Mouse (Mus musculus) kidney, embryonic 14.5 days (tissue): ENCODE data around the gene Gpc6. TPM values are rescaled to one million over a fixed set of nuclear protein-coding genes. Genes with fewer than 3 reads are reported as not detected.

Source experiments
- ATAC-seq: fragments of 200-750 bp; cut with Nextera tagmentation; 2 replicates; pipeline ENCODE4 v1.8.0; 2017; ENCODE audit warnings: moderate number of reproducible peaks, mild to moderate bottlenecking, moderate TSS enrichment, moderate library complexity; ENCODE audit not compliant: low FRiP score, low TSS enrichment
- H3K27ac ChIP-seq: fragments of 300-500 bp; sonication (generic); 2 replicates; pipeline ENCODE4 v1.5.1; 2014; ENCODE audit warnings: low read depth, mild to moderate bottlenecking, low read length, moderate library complexity, mixed read lengths
- H3K27me3 ChIP-seq: fragments of 300-500 bp; sonication (generic); 2 replicates; pipeline ENCODE4 v1.6.1; 2014; ENCODE audit warnings: mild to moderate bottlenecking, low read length; ENCODE audit not compliant: control insufficient read depth, insufficient read depth
- H3K36me3 ChIP-seq: fragments of 300-500 bp; sonication (generic); 2 replicates; pipeline ENCODE4 v1.6.1; 2014; ENCODE audit warnings: low read length, mixed read lengths; ENCODE audit not compliant: control insufficient read depth, insufficient read depth
- H3K4me1 ChIP-seq: fragments of 300-500 bp; sonication (generic); 2 replicates; pipeline ENCODE4 v1.6.1; 2014; ENCODE audit warnings: low read length, mixed read lengths; ENCODE audit not compliant: control insufficient read depth, insufficient read depth
- H3K4me2 ChIP-seq: fragments of 300-500 bp; sonication (generic); replicated peaks from 2 replicates; pipeline ENCODE4 v1.6.1; 2014; ENCODE audit warnings: low read depth, mild to moderate bottlenecking, low read length
- H3K4me3 ChIP-seq: fragments of 300-500 bp; sonication (generic); 2 replicates; pipeline ENCODE4 v1.5.1; 2014; ENCODE audit warnings: mild to moderate bottlenecking, low read length
- H3K9ac ChIP-seq: fragments of 300-500 bp; sonication (generic); 2 replicates; pipeline ENCODE4 v1.6.1; 2014; ENCODE audit warnings: low read depth, mild to moderate bottlenecking, low read length, moderate library complexity
- H3K9me3 ChIP-seq: fragments of 300-500 bp; sonication (generic); 2 replicates; pipeline ENCODE4 v1.6.1; 2016; ENCODE audit warnings: low read length; ENCODE audit not compliant: control insufficient read depth
- WGBS: fragments of 180-500 bp; shearing (Covaris S2); extraction: QIAGEN DNeasy Blood & Tissue Kit; methylation state at CpG from one replicate; pipeline ENCODE4 v1.1.7; 2014; 5-methylcytosine and 5-hydroxymethylcytosine counted together
- polyA plus RNA-seq: library from polyadenylated mRNA; unstranded; fragments of >200 nt; fragmentation: Nextera tagmentation; extraction: Ambion mirVana; gene quantifications from 2 replicates; pipeline ENCODE4 v1.2.1, GENCODE M21; 2014

The Gpc6 gene
- polyA plus RNA-seq, 1 experiment from 2014 or later: 71.8 TPM

- H3K9ac ChIP-seq: no peak overlapping the region
- 55% methylated on average over 4 of the region's 4 CpGs for WGBS
- no peak overlapping the region for H3K27ac ChIP-seq
These were observed 451.8 kb downstream of the Gpc6 start for GRCm38 (mm10) chr14:117376822-117377376.

GRCm38 (mm10) chr14:117379979-117380378 is 454.9 kb downstream of the Gpc6 start:
- Histone ChIP-seq H3K27ac (peak overlapping the region; percentile 53; the same call in 1 of the 2 replicates), H3K4me2 (no peak overlapping the region), H3K4me3 (no peak overlapping the region), H3K9me3 (no peaks in the 10 kb centered on the region), H3K36me3 (no peaks in the 10 kb centered on the region), H3K27me3 (no peaks in the 10 kb centered on the region), H3K9ac (no peak overlapping the region), H3K4me1 (peaks cover 16% of the 10 kb centered on the region)
- ATAC-seq: peak; percentile 85
- WGBS: 14% methylated on average over 6 of the region's 6 CpGs

More at GRCm38 (mm10) chr14:117376822-117377376, 451.8 kb downstream of the Gpc6 start:
- no peak for ATAC-seq
- Histone ChIP-seq H3K4me2 (no peak overlapping the region), H3K27me3 (no peaks in the 10 kb centered on the region), H3K36me3 (no peaks in the 10 kb centered on the region), H3K4me3 (no peak overlapping the region), H3K4me1 (peaks cover 16% of the 10 kb centered on the region), H3K9me3 (no peaks in the 10 kb centered on the region)

GRCm38 (mm10) chr14:117383188-117383587 is 458.1 kb downstream of the Gpc6 start:
- peaks cover 14% of the 10 kb centered on the region for H3K4me1 ChIP-seq
- ATAC-seq: no peak
- 75% methylated on average over 7 of the region's 7 CpGs for WGBS
- H3K27me3 ChIP-seq: no peaks in the 10 kb centered on the region
- no peak overlapping the region for H3K27ac ChIP-seq
- no peak overlapping the region for H3K9ac ChIP-seq
- no peaks in the 10 kb centered on the region for H3K9me3 ChIP-seq
- H3K4me2 ChIP-seq: no peak overlapping the region
- H3K4me3 ChIP-seq: no peak overlapping the region
- no peaks in the 10 kb centered on the region for H3K36me3 ChIP-seq

GRCm38 (mm10) chr14:117384096-117384770 is 459.1 kb downstream of the Gpc6 start:
- no peak for ATAC-seq
- Histone ChIP-seq H3K36me3 (no peaks in the 10 kb centered on the region), H3K4me3 (no peak overlapping the region), H3K27me3 (no peaks in the 10 kb centered on the region), H3K4me1 (peaks cover 14% of the 10 kb centered on the region), H3K9me3 (no peaks in the 10 kb centered on the region), H3K9ac (no peak overlapping the region), H3K4me2 (no peak overlapping the region), H3K27ac (no peak overlapping the region)
- 68% methylated on average over 8 of the region's 8 CpGs for WGBS

- Histone ChIP-seq H3K9ac (no peak overlapping the region), H3K4me1 (peaks cover 6% of the 10 kb centered on the region), H3K9me3 (no peaks in the 10 kb centered on the region), H3K36me3 (no peaks in the 10 kb centered on the region), H3K27ac (no peak overlapping the region), H3K4me2 (no peak overlapping the region), H3K4me3 (no peak overlapping the region), H3K27me3 (no peaks in the 10 kb centered on the region)
- ATAC-seq: no peak
These were observed 460.7 kb downstream of the Gpc6 start for GRCm38 (mm10) chr14:117385731-117386270.

GRCm38 (mm10) chr14:117390794-117391320 is 465.7 kb downstream of the Gpc6 start:
- no peak overlapping the region for H3K4me2 ChIP-seq
- H3K9me3 ChIP-seq: no peaks in the 10 kb centered on the region
- no peak for ATAC-seq
- H3K4me3 ChIP-seq: no peak overlapping the region
- no peaks in the 10 kb centered on the region for H3K36me3 ChIP-seq
- H3K27me3 ChIP-seq: no peaks in the 10 kb centered on the region
- H3K9ac ChIP-seq: no peak overlapping the region
- WGBS: 92% methylated on average over 3 of the region's 3 CpGs
- H3K27ac ChIP-seq: no peak overlapping the region
- 0 out of 2 replicates have a peak, but pooled peaks cover 2% of the 10 kb centered on the region for H3K4me1 ChIP-seq

- 70% methylated on average over 4 of the region's 4 CpGs for WGBS
- H3K27me3 ChIP-seq: no peaks in the 10 kb centered on the region
- no peak for ATAC-seq
- H3K36me3 ChIP-seq: no peaks in the 10 kb centered on the region
- H3K4me1 ChIP-seq: 0 out of 2 replicates have a peak, but pooled peaks cover 2% of the 10 kb centered on the region
- H3K9me3 ChIP-seq: no peaks in the 10 kb centered on the region
- H3K4me2 ChIP-seq: no peak overlapping the region
- no peak overlapping the region for H3K4me3 ChIP-seq
- H3K27ac ChIP-seq: no peak overlapping the region
- no peak overlapping the region for H3K9ac ChIP-seq
These were observed 466.3 kb downstream of the Gpc6 start for GRCm38 (mm10) chr14:117391412-117391811.

- ATAC-seq: no peak
- WGBS: 92% methylated on average over 3 of the region's 3 CpGs
- no peak overlapping the region for H3K9ac ChIP-seq
- 0 out of 2 replicates have a peak, but pooled peaks cover 2% of the 10 kb centered on the region for H3K4me1 ChIP-seq
- no peaks in the 10 kb centered on the region for H3K36me3 ChIP-seq
- H3K27me3 ChIP-seq: no peaks in the 10 kb centered on the region
- no peak overlapping the region for H3K27ac ChIP-seq
- H3K4me3 ChIP-seq: no peak overlapping the region
- H3K4me2 ChIP-seq: no peak overlapping the region
- no peaks in the 10 kb centered on the region for H3K9me3 ChIP-seq
These were observed 472.1 kb downstream of the Gpc6 start for GRCm38 (mm10) chr14:117397165-117397564.
